Mouse (Mus musculus) adipocyte (in vitro differentiated cells): ENCODE measurements around the gene Apol8.

Experiments
- DNase-seq: peaks from one replicate; pipeline ENCODE4 v3.0.0-alpha.2; 2016; ENCODE audit warnings: low spot score

Gene Apol8

GRCm38 (mm10) chr15:77756848-77757247 is at the start of gene Apol8:
Apol8 (minus strand) TSS chr15:77757003.
- DNase-seq: peak; percentile 48

GRCm38 (mm10) chr15:77805657-77806056 is 48.9 kb upstream of the Apol8 start:
- no peak for DNase-seq

GRCm38 (mm10) chr15:77804949-77805348 is 48.1 kb upstream of the Apol8 start:
- no peak for DNase-seq

GRCm38 (mm10) chr15:77804460-77804859 is 47.7 kb upstream of the Apol8 start:
- no peak for DNase-seq

GRCm38 (mm10) chr15:77803747-77804146 is 46.9 kb upstream of the Apol8 start:
- no peak for DNase-seq

GRCm38 (mm10) chr15:77802992-77803391 is 46.2 kb upstream of the Apol8 start:
- DNase-seq: no peak

- DNase-seq: no peak
These were observed 44.4 kb upstream of the Apol8 start for GRCm38 (mm10) chr15:77801188-77801587.

- peak; percentile 73 for DNase-seq
These were observed 43.7 kb upstream of the Apol8 start for GRCm38 (mm10) chr15:77800511-77800910.

- DNase-seq: no peak
These were observed 43.0 kb upstream of the Apol8 start for GRCm38 (mm10) chr15:77799491-77800474.

- DNase-seq: peak; percentile 34
These were observed 42.1 kb upstream of the Apol8 start for GRCm38 (mm10) chr15:77798664-77799490.

GRCm38 (mm10) chr15:77797609-77798411 is 41.0 kb upstream of the Apol8 start:
- DNase-seq: no peak

GRCm38 (mm10) chr15:77796409-77797035 is 39.7 kb upstream of the Apol8 start:
- no peak for DNase-seq

- no peak for DNase-seq
These were observed 38.1 kb upstream of the Apol8 start for GRCm38 (mm10) chr15:77794908-77795356.

GRCm38 (mm10) chr15:77794138-77794907 is 37.5 kb upstream of the Apol8 start:
- DNase-seq: no peak

GRCm38 (mm10) chr15:77793554-77793953 is 36.8 kb upstream of the Apol8 start:
- no peak for DNase-seq

- no peak for DNase-seq
These were observed 36.3 kb upstream of the Apol8 start for GRCm38 (mm10) chr15:77793094-77793493.

- no peak for DNase-seq
These were observed 35.3 kb upstream of the Apol8 start for GRCm38 (mm10) chr15:77792056-77792455.

- DNase-seq: no peak
These were observed 34.0 kb upstream of the Apol8 start for GRCm38 (mm10) chr15:77790656-77791405.

- no peak for DNase-seq
These were observed 32.4 kb upstream of the Apol8 start for GRCm38 (mm10) chr15:77789186-77789585.

- DNase-seq: no peak
These were observed 31.6 kb upstream of the Apol8 start for GRCm38 (mm10) chr15:77788356-77788755.
